Mouse (Mus musculus): ENCODE results near the gene Ank3. TPM values are rescaled to one million over a fixed set of nuclear protein-coding genes. Genes with fewer than 3 reads are reported as not detected.

Gene Ank3
- total RNA-seq, 2 experiments from 2014 or later, result 84.2 to 92.8 TPM

DNA sequence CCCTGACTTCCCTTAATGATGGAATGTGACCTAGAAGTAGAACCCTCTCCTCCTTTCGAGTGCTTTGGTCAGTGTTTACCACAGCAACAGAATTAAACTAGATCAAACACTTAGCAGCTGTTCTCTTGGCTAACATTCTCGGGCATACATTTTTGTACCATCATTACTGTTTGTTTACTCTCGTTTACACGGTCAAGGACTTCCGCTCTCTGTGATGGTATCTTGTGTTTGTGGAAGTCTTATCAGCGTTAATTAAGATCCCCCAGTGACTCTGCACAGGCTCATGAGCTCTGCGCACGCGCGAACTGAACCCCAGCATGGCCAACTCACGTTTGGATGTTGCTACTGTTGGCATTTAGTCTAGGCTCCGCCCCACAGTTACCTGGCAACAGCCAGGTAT is 16.3 kb downstream of the Ank3 start:
- no peak for DNase-seq

DNA sequence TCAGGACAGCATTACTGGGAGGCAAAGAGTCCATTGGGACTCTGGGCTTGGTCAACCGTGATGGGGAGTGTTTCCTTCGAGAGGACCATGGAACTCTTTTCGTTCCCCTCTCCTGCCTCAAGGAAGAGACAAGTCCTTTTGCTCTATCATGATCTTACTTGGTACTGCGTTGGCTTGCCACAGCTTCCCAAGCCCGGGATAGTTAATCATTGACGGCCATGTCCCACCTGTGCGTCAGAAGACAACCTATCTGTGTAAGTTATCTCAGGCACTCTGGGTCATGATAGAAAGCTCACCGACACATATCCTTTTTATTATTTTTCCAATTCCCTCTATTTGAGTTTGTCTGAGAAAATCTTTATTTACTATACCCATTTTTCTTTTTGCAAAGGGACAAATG is 20.1 kb downstream of the Ank3 start:
- DNase-seq, result no peak

DNA sequence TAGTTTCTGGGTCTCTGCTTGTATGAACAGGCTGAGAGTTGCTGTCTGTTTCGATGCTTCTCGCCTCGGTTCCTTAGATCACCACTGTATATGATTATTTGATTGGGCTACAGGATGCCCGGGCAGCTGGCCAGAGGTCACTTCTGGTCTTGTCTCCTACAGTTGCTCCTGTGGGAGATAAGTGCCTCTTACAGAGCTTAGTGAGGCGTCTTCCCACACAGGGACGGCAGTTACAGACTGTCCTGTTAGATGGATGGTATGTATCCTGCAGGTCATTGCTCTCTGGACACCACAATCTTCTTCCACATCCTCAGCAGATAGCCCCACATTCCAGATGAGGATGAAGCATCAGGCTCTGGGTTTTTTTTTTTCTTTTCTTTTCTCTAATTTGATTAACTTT is 21.7 kb downstream of the Ank3 start:
- DNase-seq, result no peak

DNA sequence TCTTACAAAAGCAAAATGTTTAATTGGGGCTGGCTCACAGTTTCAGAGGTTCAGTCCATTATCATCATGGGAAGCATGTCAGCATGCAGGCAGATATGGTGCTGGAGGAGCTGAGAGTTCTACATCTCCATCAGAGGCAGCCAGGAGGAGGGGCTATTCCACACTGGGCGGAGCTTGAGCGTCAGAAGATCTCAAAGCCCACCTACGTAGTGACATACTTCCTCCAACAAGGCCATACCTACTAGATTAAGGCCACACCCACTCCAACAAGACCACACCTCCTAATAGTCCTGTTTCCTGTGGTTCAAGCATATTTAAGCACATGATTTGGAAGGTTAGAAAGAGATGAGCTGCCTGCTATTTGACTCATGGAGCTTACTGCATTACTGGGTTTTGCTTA is 25.5 kb downstream of the Ank3 start:
- no peak for DNase-seq

DNA sequence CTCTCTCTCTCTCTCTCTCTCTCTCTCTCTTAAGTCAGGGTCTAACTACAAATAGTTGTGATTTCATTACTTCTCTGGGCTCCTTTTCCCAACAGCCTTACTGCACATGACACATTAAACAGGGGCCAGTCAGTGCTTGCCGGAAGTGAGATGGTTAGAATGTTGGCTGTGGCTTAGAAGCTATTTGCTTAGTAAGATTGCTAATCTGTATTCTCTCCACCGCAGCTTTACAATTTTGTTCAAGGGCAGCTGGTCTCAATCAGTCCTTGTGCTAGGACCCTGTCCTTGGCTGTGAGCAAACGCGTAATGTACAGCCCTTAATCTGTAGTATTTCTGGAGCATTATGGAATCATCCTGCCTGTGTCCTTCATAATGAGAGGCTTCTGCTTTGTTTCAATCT is 31.6 kb downstream of the Ank3 start:
- no peak for DNase-seq

DNA sequence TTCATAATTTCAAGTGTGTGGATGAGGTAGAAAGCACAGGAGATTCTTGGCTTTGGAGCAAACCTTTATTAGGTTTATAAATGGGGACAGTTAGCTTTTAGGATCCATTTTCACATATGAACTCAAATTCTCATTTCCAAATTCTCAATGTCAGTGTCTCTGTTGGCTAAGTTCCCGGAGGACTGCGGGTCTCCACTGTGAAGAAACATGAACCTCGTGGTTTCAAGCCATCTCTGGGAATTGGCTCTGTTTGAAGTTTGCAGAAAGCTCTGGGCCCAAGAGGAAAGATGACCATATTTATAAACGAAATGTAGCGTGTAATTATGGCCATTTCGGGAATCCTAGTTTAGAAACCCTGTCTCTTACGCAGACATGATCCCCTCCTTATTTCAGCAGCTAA is 32.5 kb downstream of the Ank3 start:
- DNase-seq, result no peak

- peak; percentile 47 for DNase-seq
Observed at GRCm38 (mm10) chr10:69435213-69435612, 36.6 kb downstream of the Ank3 start.

GRCm38 (mm10) chr10:69439449-69439848 is 40.9 kb downstream of the Ank3 start:
- DNase-seq, result no peak

DNA sequence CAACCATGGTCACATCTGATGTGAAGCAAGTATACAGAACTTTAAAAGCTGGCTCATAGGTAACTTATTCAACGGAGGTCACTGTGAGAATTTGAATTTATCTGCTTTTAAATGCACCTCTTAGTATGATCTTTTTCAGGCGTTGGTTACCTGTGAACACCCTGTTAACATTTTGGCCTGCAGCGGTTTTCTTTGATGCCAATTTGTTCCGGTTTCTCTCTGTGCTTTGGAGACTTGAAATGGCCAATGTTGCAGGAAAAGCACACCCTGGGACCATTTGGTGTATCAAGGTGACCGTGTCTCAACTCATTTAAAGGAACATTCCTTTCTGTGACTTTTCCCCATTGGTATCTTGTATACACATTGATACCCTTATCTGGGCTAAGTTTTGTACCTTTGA is 46.0 kb downstream of the Ank3 start:
- no peak for DNase-seq

GRCm38 (mm10) chr10:69445951-69446350 is 47.4 kb downstream of the Ank3 start:
- no peak for DNase-seq

DNA sequence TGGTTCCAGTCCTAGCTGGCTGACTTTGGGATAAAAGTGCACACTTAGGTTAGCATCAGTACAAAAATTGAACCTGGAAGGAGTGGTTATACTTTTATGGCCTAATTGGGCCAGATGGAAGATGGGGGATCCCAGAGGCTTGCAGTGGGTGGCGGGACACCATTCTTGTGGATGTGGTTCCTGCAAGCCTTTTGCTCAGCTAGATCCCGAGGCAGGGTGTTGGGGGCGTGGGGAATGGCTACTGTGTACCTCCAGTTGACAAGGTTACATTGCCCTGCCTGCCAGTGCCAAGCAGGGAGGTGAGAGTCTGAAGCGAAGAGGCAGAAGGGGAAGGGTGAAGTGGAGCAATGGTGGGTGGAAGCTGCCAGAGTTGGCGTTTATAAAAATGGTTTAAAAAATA is 48.0 kb downstream of the Ank3 start:
- DNase-seq, result no peak

DNA sequence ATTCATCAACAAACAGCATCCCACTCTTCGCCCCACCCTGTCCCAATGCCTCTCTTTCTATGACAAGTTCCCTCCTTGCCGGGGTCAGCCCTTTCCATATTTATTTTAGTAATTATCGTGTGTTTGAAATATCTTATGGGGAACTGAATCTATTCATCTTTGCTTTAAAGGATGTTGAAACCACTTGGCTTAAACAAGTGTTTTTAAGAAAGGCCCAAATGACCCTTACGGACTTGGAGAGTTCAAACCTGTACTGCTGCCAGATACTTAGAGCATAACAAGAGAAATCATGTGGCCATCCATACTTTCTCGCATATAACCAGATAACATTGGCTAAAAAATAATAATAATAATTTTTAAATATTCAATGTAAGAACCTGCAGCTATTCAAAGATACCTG is 48.7 kb downstream of the Ank3 start:
- DNase-seq, result no peak

DNA sequence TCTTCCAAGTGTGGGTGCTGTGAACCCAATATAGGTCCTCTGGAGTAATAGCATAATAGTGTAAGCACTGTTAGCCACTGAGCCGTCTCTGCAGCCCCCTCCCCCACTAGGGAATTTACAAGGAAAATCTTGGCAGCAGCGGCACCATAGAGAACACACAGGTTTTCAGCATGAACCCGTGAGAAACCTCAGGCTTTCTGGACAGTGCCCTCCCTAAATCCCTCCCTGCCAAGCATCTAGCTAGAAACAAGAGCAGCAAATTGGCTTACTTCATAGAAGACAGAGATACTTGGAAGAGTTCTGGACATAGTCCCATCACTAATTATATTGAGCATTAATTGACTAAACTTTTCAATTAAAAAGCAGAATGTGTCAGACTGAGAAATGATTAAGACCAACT is 49.6 kb downstream of the Ank3 start:
- no peak for DNase-seq

- DNase-seq, result no peak
Observed at GRCm38 (mm10) chr10:69451006-69451405, 52.4 kb downstream of the Ank3 start.

DNA sequence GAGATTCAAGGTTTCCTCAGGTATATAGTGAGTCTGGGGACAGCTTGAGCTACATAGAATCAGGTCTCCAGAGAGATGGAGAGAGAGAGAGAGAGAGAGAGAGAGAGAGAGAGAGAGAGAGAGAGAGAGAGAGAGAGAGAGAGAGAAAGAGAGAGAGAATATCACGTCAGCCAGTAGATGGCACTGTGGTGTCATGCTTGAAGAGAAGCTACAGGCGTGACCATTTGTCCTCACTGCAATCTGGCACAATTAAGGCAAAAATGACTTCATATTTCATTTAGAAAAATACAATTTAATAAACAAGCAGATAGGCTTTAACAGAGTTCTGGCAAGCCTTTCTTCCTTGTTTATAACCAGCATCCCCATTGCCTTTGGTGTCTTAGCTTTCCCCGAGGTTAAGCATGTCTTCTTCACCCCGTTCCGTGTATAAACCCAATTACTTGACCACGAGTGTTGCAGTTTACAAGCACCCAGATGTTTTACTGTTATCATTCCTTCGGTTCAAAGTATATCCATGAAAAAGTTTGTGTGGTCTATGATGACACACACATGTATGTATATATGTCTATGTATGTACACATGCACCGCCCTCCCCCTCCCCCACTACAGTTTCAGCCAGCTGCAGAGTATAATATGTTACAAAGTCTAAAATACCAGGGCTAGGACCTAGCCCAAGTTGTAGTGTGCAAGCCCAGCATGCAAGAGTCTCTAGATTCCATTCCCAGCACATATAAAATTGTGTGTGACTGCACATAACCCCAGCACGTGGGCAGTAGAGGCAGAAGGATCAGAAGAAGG is 53.8 kb downstream of the Ank3 start:
- peak; percentile 81 for DNase-seq

DNA sequence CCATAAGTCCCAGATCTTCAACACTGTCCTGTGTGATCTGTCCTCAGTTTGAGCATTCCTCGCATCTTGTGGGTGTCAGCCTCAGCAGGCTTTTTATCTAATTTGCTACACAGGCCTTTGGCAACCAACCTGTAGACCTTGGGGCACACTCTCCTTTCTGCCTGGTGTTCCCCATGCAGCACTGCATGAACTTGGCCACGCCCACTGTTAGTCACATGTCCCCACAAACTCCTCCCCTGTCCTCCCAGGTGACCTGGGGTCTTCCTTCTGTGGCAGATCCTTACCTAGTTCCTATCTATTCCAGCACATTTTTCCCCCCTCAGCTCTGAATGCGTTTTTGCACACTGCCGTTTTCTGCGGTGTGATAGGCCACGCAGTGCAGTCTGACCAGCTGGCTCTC is 55.0 kb downstream of the Ank3 start:
- DNase-seq, result no peak

DNA sequence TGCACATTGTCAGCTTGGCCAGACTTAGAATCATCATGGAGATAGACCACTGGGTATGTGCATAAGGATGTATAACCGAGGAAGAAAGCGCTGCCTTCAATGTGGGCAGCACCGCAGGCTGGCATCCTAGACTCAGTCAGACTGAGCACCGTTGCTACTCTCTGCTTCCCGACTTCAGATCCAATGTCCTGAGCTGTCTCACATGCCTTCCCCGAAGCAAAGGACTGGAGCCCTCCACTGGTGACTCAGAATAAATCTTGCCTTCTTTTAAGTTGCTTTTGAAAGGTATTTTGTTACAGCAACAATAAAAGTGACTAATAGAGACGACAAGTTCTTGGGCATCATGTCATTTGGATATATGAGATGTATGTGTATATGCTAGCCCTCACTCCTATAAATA is 55.9 kb downstream of the Ank3 start:
- DNase-seq, result no peak

- DNase-seq, result no peak
Observed at GRCm38 (mm10) chr10:69464826-69465225, 66.3 kb downstream of the Ank3 start.

GRCm38 (mm10) chr10:69465558-69466200 is 67.1 kb downstream of the Ank3 start:
- DNase-seq, result no peak

- no peak for DNase-seq
Observed at GRCm38 (mm10) chr10:69466201-69466585, 67.6 kb downstream of the Ank3 start.

DNA sequence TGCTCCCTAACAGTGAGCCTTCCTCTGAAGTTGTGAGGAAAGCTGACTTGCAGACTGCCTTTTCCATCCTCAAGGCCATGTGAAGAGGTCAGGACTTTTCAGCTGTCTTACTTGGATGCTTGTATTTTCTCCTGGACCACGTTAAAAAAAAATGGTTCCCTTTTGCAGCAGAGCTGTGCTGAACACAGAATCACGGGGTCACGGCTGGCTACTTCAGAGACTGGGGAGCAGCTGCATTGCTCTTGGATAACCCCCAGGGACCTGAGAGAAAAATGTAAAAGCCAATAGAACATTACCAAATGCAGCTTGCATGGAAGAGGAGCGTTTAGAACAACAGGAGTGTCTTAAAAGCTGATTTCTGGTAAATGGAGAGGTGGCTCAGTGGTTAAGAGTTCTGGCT is 68.0 kb downstream of the Ank3 start:
- no peak for DNase-seq

DNA sequence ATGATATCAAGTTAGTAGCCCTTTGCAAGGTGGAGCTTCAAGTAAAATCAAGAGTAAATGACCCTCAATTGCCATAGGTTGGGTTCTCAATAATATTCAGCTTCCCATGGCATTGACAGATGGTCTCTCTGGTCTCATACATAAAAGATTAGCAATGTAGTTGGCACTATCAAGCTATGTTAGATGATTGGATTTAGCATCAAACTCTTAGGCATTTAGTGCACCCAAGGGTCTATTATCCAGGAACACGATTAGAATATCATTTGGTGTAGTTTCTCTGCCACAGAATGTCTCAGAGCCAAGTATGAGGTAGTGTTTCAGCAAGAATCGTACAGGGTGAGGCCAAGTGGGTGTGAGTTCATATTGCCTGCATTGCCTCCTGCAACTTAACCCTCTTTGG is 68.6 kb downstream of the Ank3 start:
- no peak for DNase-seq

DNA sequence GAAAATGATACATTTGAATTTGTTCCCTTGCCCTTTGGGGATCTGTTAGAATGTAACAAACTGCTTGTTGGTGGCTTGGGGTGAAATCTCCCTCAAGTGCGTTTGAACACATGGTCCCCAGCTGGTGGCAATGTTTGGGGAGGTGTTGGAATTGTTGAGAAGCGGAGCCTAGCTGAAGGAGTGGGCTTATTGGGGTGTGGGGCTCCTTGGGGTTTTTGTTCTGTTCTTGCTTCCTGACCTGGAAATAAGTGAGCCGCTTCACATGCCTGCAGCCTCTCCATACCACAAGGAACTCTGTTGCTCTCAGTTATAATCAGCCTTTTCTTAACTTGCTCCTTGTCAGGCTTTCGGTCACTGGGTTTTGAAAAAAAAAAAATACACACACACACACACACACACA is 73.3 kb downstream of the Ank3 start:
- DNase-seq, result no peak

DNA sequence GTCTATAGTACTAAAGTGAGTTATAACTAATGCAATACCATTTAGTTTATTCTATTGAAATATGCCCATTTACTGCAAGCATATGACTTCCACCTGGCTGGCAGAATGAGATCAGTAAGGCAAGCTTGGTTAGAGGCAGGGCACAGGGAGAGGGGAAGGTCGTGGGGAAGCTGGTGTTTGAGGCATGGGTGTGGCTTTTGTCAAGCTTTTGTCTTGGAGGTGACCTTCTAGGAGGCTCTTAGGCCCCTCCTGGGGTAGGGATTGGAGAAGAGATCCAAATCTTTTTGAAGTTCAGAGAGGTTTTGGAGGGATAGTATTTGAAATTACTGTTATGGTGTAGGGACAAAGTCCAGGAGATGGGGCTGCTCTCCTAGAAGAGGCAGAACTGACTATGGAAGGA is 78.3 kb downstream of the Ank3 start:
- no peak for DNase-seq

- no peak for DNase-seq
Observed at GRCm38 (mm10) chr10:69477656-69478055, 79.1 kb downstream of the Ank3 start.

Data from heart, postnatal 4 days (tissue).